11 mouse cellular contexts compared by ENCODE assay signal in the genomic region with DNA sequence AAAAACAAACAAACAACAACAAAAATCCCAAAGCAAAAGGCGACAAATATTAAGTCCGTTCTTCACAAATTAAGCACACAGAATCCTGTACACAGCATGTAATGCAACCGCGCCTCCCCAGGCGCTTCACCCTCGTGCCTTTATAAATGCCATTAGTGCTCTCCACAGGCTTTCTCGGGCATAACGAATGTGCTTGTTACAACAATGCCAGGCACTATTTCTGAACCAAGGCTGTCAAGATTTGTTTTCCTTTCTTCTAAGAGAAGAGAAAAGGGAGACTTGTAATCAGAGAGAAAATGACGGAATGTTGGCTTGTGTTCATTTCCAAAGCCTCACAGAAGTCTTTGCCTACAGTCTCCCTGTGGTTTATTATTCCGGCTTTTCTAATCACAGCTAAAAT.
DNase-seq lines count a peak whose midpoint lies in the region; ATAC-seq and TF ChIP-seq lines count a peak whose summit lies in the region.
"Had no signal": no experiment of that assay in that cellular context is flagged by ENCODE, and none has a peak within 500 bp of the region (broad histone marks: within the 10 kb centered on the region; RNA-seq: fewer than 3 reads in every experiment).

No protein-coding gene starts in this region.

- peak; percentile 77 for ATAC-seq in hindbrain, postnatal 0 days
- ATAC-seq in liver, embryonic 12.5 days: no peak

- H3K4me3 ChIP-seq in heart, adult 2 months: no peak overlapping the region
- H3K4me3 ChIP-seq in hindbrain, postnatal 0 days (ENCODE audit: low read length): peak overlapping the region; percentile 7; the same call in 1 of the 2 replicates
- H3K4me3 ChIP-seq in liver, embryonic 12.5 days: no peak overlapping the region
- H3K4me3 ChIP-seq: liver, embryonic 15.5 days; midbrain, embryonic 12.5 days had no signal

- H3K79me2 ChIP-seq in heart, adult 2 months (replicated peaks; ENCODE audit: control insufficient read depth, insufficient read depth, low read length): no peaks in the 10 kb centered on the region

- H3K27me3 ChIP-seq in heart, adult 2 months (ENCODE audit: control insufficient read depth, insufficient read depth, low read length): no peaks in the 10 kb centered on the region
- no peaks in the 10 kb centered on the region for H3K27me3 ChIP-seq in hindbrain, postnatal 0 days (ENCODE audit: insufficient read depth, low read length)
- no peaks in the 10 kb centered on the region for H3K27me3 ChIP-seq in liver, embryonic 12.5 days (replicated peaks)
- H3K27me3 ChIP-seq: liver, embryonic 15.5 days; midbrain, embryonic 12.5 days had no signal

- no peak overlapping the region for H3K9ac ChIP-seq in heart, adult 2 months (ENCODE audit: low read depth, low read length)
- H3K9ac ChIP-seq in hindbrain, postnatal 0 days (replicated peaks; ENCODE audit: low read length): 0 out of 2 replicates have a peak overlapping the region, but pooled peaks have one; percentile 29
- H3K9ac ChIP-seq in liver, embryonic 12.5 days: no peak overlapping the region
- H3K9ac ChIP-seq: liver, embryonic 15.5 days; midbrain, embryonic 12.5 days had no signal

- peak overlapping the region; percentile 55 for H3K4me2 ChIP-seq in hindbrain, postnatal 0 days (ENCODE audit: low read depth, low read length)
- H3K4me2 ChIP-seq in liver, embryonic 12.5 days: no peak overlapping the region
- H3K4me2 ChIP-seq: liver, embryonic 15.5 days; midbrain, embryonic 12.5 days had no signal

- TF ChIP-seq CTCF in heart, adult 2 months (IDR thresholded peaks at IDR 0.05): no peak
- TF ChIP-seq CTCF in hindbrain, postnatal 0 days (IDR thresholded peaks at IDR 0.05; ENCODE audit: low read depth): peak; percentile 16; the same call in 1 of the 2 replicates

- H3K27ac ChIP-seq in heart, adult 2 months: no peak overlapping the region
- no peak overlapping the region for H3K27ac ChIP-seq in hindbrain, postnatal 0 days
- no peak overlapping the region for H3K27ac ChIP-seq in liver, embryonic 12.5 days
- H3K27ac ChIP-seq: liver, embryonic 15.5 days; midbrain, embryonic 12.5 days had no signal

- no peak for TF ChIP-seq POLR2A in heart, adult 2 months (IDR thresholded peaks at IDR 0.05; ENCODE audit: insufficient read depth, low read depth, low read length)

- no peaks in the 10 kb centered on the region for H3K36me3 ChIP-seq in heart, adult 2 months (ENCODE audit: control insufficient read depth, insufficient read depth, low read length)
- no peaks in the 10 kb centered on the region for H3K36me3 ChIP-seq in hindbrain, postnatal 0 days (ENCODE audit: insufficient read depth, low read length)
- H3K36me3 ChIP-seq in liver, embryonic 12.5 days: no peaks in the 10 kb centered on the region
- H3K36me3 ChIP-seq: liver, embryonic 15.5 days; midbrain, embryonic 12.5 days had no signal

- peak; percentile 67 for DNase-seq in heart, adult 11 months
- no peak for DNase-seq in heart, adult 2 months
- peak; percentile 6 for DNase-seq in right cerebral cortex, postnatal 4 days
- DNase-seq in right cerebral cortex, postnatal 25 days: no peak
- peak; percentile 61 for DNase-seq in hindbrain, postnatal 0 days (ENCODE audit: low spot score)
- no peak for DNase-seq in lung, postnatal 25 days (ENCODE audit: low spot score)
- DNase-seq in gastrocnemius, adult 8-10 months (ENCODE audit: low spot score in 2 of 2): no peak
- DNase-seq: thymus, adult 18-20 months had no signal

- TF ChIP-seq EP300 in heart, adult 2 months (IDR thresholded peaks at IDR 0.05; ENCODE audit: insufficient read depth, low read depth, low read length): no peak

- intact Hi-C loops in heart, adult 2 months (cut with DNase I): loop anchor here (5.0 to 10.0 kb wide), 2 partner anchors 108 to 336 kb away; no protein-coding TSS in a partner anchor

- H3K9me3 ChIP-seq in hindbrain, postnatal 0 days (ENCODE audit: low read length): no peaks in the 10 kb centered on the region; the same call in 1 of the 2 replicates
- H3K9me3 ChIP-seq in liver, embryonic 12.5 days (replicated peaks): no peaks in the 10 kb centered on the region
- H3K9me3 ChIP-seq: liver, embryonic 15.5 days; midbrain, embryonic 12.5 days had no signal

- 66% methylated on average over 10 of the region's 10 CpGs for WGBS in heart, adult 2 months
- 12% methylated on average over 10 of the region's 10 CpGs for WGBS in hindbrain, postnatal 0 days
- 82% methylated on average over 10 of the region's 10 CpGs for WGBS in liver, embryonic 12.5 days (ENCODE audit: insufficient replicate concordance)

- H3K4me1 ChIP-seq in heart, adult 2 months (ENCODE audit: control insufficient read depth, insufficient read depth, low read length): no peaks in the 10 kb centered on the region; the same call in 1 of the 2 replicates
- no peaks in the 10 kb centered on the region for H3K4me1 ChIP-seq in hindbrain, postnatal 0 days (ENCODE audit: insufficient read depth, low read length)
- no peaks in the 10 kb centered on the region for H3K4me1 ChIP-seq in liver, embryonic 12.5 days
- H3K4me1 ChIP-seq: liver, embryonic 15.5 days; midbrain, embryonic 12.5 days had no signal

Comparison
In these comparisons a context has a peak if more than half of its experiments do, and no peak if none do; other contexts are left out.
1. DNase-seq: peak in heart, adult 11 months (single experiment), right cerebral cortex, postnatal 4 days (single experiment) and hindbrain, postnatal 0 days (single experiment); none in heart, adult 2 months (0 of 2), right cerebral cortex, postnatal 25 days (single experiment), lung, postnatal 25 days (single experiment) and gastrocnemius, adult 8-10 months (0 of 2).